Mouse (Mus musculus): ENCODE data around the gene Tax1bp3. TPM values are rescaled to one million over a fixed set of nuclear protein-coding genes. Genes with fewer than 3 reads are reported as not detected.

Tax1bp3 gene
- total RNA-seq, 2 experiments from 2014 or later = 45.9 to 50.0 TPM

GRCm38 (mm10) chr11:73220651-73221050, 43.8 kb downstream of the Tax1bp3 start:
- no peak for DNase-seq (ENCODE audit: low spot score)
- intact Hi-C loops (cut with DNase I) = loop anchor here (5.0 kb wide), 1 partner anchor 62 kb away; no protein-coding TSS in a partner anchor

DNA sequence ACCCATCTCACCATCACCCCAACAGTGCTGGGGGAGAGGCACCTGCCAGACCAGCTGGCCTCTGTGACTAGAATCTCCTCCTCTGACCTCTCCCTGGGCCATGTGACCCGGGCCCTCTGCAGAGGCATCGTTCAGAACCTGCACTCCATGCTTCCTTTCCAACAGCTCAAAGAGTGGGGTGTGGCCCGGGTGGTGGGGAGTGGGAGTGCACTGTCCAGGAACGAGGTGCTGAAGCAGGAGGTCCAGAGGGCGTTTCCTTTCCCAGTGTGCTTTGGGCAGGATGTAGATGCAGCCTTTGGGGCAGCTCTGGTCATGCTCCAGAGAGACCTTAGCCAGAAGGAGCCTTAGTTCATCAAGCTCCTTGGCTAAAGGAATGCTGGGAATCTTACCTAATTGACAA, 46.0 kb downstream of the Tax1bp3 start:
- intact Hi-C loops (cut with DNase I) = loop anchor here (5.0 kb wide), 1 partner anchor 59 kb away; no protein-coding TSS in a partner anchor
- no peak for DNase-seq (ENCODE audit: low spot score)

DNA sequence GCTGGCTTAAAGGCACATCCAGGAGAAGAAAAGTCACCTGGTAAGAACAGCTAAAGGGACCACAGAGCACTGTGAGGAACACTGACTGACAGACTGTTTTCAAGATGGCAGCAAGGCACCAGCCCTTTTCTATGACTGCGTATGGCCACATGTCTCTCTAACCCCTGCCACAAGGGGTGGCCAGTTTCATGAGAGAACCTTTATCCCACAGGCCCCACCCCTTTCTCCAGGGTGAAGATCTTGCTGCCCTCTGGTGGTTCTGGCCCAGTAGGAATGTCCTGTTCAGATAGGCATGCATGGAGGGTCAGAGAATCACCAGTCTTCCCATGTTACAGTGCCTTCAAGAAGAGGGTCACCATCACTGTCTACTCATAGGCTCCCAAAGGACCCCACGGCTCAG, 47.1 kb downstream of the Tax1bp3 start:
- intact Hi-C loops (cut with DNase I) = loop anchor here (5.0 kb wide), 1 partner anchor 58 kb away; no protein-coding TSS in a partner anchor
- DNase-seq (ENCODE audit: low spot score) = no peak

DNA sequence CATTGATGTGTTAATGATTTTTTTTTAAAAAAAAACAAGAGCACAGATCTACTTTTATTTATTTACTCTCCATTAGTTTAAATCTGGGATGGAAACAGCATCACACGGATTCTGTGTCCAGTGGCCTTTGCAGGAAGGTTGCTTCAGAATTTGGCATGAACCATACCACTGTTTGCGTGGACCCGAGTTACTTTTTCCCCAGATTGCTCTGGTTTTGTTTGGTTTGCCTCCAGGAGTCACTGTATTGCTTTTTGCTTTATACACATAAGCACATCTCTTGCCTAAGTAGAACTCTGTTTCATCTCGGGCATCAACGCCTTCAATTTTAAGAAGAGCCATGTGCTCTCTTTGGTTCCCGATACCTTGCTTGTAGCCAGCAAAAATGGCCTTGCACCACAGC, 49.0 kb downstream of the Tax1bp3 start:
- intact Hi-C loops (cut with DNase I) = no loop called here
- no peak for DNase-seq (ENCODE audit: low spot score)

GRCm38 (mm10) chr11:73228881-73229280, 52.0 kb downstream of the Tax1bp3 start:
- intact Hi-C loops (cut with DNase I) = no loop called here
- no peak for DNase-seq (ENCODE audit: low spot score)

- intact Hi-C loops (cut with DNase I) = no loop called here
- DNase-seq (ENCODE audit: low spot score) = no peak
Measured at GRCm38 (mm10) chr11:73230081-73230480, 53.2 kb downstream of the Tax1bp3 start.

DNA sequence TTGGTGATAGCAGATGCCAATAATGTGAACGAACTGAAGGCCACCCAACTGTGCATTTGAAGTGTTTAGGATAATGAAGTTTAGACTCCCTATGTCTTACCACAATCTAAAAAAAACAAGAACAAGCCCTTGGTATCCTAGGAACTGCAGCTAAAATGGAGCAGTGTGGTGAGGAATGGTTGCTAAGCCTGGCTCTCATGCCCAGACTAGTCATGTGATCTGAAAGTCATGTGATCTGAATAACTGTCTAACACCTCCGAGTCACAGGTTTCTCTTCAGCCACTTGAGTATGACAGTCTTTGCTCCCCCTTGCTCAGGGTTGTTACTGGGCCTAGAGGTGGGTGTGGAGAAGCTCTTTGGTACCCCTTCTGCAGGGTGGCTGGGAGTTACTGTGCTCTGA, 55.6 kb downstream of the Tax1bp3 start:
- no peak for DNase-seq (ENCODE audit: low spot score)
- intact Hi-C loops (cut with DNase I) = no loop called here

Other genes starting within 250 kb of the Tax1bp3 start
- 10 to 100 TPM; 11.5 to 12.2 TPM for gene Atp2a3, start 215.9 kb upstream of the Tax1bp3 start, total RNA-seq (2021)
- gene P2rx1, start 178.0 kb upstream of the Tax1bp3 start, total RNA-seq (2021) = under 1 TPM; 0.29 to 0.50 TPM
- gene Camkk1, start 158.1 kb upstream of the Tax1bp3 start, total RNA-seq (2021) = 1 to 10 TPM in 1 of 2 experiments, under 1 TPM in 1; 0.95 to 1.2 TPM
- 1 to 10 TPM; 5.6 to 6.2 TPM for gene Ncbp3, start 129.3 kb upstream of the Tax1bp3 start, total RNA-seq (2021)
- under 1 TPM; 0.08 to 0.16 TPM for gene Itgae, start 86.5 kb upstream of the Tax1bp3 start, total RNA-seq (2021)
- under 1 TPM; 0.17 to 0.34 TPM for gene Haspin, start 38.8 kb upstream of the Tax1bp3 start, total RNA-seq (2021)
- 10 to 100 TPM; 13.0 to 13.3 TPM for gene P2rx5, start 16.7 kb upstream of the Tax1bp3 start, total RNA-seq (2021)
- gene Emc6, start within 50 bp of the Tax1bp3 start, total RNA-seq (2021) = 10 to 100 TPM; 78.3 to 84.4 TPM
- gene Ctns, start 22.0 kb downstream of the Tax1bp3 start, total RNA-seq (2021) = 10 to 100 TPM; 12.1 to 14.3 TPM
- 1 to 10 TPM; 1.4 TPM for gene Shpk, start 22.4 kb downstream of the Tax1bp3 start, total RNA-seq (2021)
- not detected for gene Trpv1, start 57.2 kb downstream of the Tax1bp3 start, total RNA-seq (2021)
- gene Trpv3, start 90.3 kb downstream of the Tax1bp3 start, total RNA-seq (2021) = under 1 TPM; 0.03 to 0.05 TPM
- 1 to 10 TPM; 1.3 to 1.4 TPM for gene Aspa, start 152.5 kb downstream of the Tax1bp3 start, total RNA-seq (2021)
- not detected for gene Gm49340, start 152.7 kb downstream of the Tax1bp3 start, total RNA-seq (2021)
- not detected for gene Spata22, start 152.7 kb downstream of the Tax1bp3 start, total RNA-seq (2021)
- gene Olfr20, start 173.7 kb downstream of the Tax1bp3 start, total RNA-seq (2021) = not detected
- gene Olfr376, start 194.2 kb downstream of the Tax1bp3 start, total RNA-seq (2021) = not detected
- not detected for gene Olfr1, start 222.5 kb downstream of the Tax1bp3 start, total RNA-seq (2021)

Measured in heart, postnatal 25 days (tissue).